Mouse (Mus musculus) adrenal gland, postnatal 36 days (tissue): ENCODE data around the gene Mrpl37. TPM values are rescaled to one million over a fixed set of nuclear protein-coding genes. Genes with fewer than 3 reads are reported as not detected.

ENCODE experiments used
- DNase-seq, 2 experiments: peaks; one replicate each; pipeline ENCODE4 v3.0.0; 2021; ENCODE audit warnings: mixed read lengths in 1 of 2
- total RNA-seq, 2 experiments: library from RNA; stranded (reverse); gene quantifications; 2 replicates each; pipeline ENCODE4 v1.2.3; 2021

Gene Mrpl37
- total RNA-seq, 2 experiments from 2014 or later = 99.7 to 102 TPM

DNA sequence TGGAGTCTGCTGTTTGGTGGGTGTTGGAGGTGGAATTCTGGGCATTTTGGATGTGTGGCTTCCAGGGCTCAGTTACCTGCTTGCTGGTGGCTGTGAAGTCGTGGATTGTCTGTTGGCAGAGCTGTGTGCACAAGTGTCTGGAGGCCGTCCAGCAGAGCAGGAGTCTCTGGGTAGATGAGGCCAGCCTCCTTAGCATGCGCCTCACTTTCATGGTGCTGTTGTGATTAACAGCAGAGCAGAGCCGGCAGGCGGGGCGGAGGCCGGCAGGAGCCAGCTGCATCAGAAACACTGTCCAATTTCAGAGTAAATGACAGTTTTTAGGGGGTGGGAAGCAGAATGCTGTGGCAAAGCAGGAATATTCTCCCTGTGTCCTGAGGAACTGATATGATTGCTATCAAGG is 47.6 kb downstream of the Mrpl37 start:
- peak; percentile 59 to 64 for DNase-seq

DNA sequence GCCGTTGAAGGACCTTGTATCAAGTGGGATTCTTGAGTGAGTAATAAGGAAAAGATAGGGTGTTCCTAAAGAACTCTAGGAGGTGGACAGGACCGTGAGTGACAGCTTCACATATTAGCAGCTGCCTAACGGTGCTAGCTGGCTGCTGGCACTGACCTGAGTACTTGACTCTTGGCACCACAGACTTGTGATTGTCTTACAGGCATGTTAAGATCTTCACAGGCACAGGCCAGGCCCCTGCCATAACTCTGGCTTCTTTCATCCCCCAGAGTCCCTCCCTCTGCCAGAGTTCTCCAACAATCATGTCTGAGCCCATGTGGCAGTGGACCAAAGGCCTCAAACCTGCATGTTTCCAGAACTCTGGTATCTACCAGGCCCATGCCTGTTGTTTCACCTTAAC is 48.1 kb downstream of the Mrpl37 start:
- no peak for DNase-seq

DNA sequence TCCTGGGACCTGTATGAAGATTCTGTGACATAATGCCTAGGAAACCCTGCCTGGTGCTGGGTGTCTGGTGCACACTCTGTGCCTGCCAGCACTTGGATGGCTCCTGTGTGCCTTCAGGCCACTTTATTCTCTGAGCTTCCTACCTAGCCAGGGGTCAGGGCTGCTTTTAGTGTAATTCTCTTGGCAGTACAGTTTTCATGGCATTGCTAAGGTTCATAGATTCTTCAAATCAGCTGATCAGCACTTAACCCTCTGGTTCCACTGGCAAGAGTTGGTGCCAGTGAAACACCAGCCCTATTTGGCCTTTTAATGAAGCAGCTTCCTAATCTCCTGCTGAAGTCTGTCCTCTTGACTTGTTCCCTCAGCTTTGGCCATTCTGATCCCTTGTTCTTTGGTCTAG is 49.4 kb downstream of the Mrpl37 start:
- DNase-seq = no peak

DNA sequence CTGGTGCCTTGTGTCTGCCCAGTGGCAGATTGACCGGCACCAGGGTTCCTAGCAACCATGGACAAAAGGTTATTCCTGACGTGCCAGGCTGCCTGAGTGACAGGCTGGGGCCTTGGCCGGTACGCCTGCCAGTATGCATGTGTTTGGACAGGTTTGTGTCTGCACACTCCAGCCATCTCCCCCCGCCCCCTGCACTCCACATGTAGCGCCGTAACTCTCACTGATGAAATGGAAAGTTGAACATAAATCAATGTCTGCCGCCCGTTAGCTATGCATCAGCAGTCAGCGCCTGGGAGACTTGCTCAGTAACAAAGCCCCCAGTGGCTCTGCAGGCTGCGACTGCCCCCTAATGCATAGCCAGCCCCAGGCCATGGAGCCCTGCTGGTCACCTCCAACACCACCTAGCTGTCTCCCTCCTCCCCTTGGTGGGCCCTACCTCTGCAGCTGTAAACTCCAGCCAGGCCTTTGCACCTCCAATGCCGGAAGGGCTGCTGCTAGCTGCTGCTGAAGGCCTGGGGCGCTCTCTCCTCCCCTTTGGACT is 50.6 kb downstream of the Mrpl37 start:
- peak; percentile 61 to 70 for DNase-seq

DNA sequence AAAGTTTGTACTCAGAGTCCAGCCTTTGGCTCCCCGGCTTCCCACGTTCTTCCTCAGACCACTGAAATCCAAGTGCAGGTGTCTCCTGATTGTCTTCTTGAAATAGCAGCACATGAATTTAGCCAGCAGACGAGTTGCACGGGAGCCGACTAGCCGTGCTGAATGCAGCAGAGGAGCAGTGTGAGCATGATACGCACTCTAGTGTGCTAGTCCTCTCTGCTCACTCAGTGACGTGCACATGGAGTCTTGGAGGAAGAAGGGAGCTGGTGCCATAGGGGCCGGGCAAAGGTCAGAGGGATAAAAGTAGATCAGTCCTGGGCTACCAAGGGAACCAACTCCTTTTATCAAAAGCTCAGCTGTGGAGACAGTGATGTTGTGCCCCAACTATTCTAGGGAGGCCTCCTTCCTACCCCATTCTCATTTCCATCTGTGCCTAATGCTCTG is 52.8 kb downstream of the Mrpl37 start:
- no peak for DNase-seq

DNA sequence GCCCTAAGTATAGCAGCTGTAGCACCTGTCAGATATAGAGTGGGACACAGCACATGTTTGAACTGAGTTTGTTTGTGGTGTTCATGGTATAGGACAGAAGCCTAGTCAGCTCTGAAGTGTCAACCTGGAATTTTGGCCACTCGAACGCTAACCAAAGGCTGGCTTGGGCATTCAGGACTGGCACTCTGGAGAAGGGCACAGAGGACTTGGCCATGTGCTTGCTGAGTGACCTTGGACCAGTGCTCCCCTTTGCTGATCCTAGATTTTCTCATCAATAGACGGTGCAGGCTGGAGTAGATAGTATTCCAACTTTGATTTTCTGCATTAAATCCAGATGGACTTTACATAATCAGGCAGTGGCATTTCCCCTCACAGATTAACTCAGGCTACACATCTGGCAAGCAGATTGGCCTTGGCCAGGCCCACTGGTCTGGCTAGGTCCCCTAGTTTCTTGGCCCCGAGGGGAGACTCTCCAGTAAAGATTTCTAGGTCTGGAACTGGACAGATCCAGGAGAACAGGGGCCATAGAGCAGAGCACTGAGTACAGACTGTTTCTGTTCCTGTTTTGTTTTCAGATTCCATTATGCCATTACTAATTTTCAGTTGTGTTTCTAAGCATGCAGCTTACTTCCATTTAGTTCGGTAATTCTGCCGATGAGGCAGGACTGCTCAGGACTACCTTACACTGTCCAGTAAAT is 53.4 kb downstream of the Mrpl37 start:
- peak in 1 of 2 experiments; percentile 43 for DNase-seq

DNA sequence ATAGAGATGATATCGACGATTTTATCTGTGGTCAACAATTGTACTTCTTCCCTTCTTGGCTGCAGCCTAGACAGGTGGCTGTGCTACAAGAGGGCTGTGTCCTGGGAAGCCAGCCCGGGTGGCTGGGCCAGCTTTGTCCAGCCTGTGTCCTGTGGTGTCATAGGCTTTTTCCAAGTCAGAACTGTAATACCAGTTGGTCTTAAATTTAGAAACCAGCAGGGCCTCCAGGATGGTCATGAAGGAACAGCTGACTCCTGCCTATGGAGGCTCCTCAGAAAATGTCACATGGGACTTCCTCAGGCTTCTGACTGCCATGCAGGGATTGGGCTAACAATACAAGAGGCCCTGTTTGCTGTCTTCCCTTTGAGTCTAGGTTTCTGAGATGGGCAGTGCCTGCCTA is 54.1 kb downstream of the Mrpl37 start:
- no peak for DNase-seq

DNA sequence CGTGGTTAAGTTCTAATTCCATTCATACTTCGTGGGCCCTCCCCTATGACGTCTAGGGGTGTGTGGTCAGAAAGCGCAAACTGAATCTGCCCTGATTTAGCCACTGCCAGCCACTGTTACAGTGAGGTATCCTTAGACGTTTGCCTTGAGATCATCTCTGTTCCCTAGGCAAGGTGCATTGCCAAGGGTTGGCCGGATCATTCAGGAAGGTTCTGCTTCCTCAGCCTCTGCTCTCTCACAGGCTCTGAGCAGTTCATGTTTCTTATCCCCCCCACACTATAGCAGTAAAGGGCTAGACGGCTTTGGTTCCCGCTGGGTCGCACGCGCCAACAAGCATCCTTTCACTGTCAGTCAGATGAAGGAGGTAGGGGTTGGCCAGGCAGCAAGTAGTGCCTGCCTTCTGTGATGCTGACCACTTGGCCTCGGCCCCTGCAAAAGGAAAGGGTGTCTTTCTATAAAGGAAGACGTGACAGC is 54.6 kb downstream of the Mrpl37 start:
- no peak for DNase-seq

DNA sequence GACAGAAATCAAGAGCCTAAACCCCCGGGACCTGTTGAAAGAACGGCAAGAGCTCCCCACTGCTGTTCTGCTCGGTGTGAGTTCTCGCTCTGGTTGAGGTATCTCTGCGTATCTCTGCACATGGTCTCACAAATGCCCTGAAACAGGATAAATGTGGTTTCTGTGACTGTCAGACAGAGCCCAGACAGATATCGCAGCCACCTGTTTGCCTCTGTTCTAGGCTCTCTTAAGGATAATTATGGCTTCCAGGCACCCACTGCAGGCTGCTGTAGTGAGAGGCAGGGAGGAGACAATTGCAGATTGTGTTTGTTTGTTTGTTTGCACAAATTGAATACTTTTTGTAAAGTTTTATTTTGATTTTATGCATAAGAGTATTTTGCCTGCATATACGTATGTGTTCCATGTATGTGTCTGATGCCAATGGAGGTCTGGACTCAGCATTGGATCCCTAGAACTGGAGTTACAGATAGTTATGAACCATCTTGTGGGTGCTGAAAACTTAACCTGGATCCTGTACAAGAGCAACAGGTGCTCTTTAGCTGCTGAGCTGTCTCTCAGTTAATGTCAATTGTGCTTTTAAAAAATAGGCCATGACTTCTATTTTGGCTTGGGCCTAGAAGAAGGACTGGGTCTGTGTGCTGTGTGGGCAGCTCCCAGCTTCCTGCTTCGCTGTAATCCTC is 55.2 kb downstream of the Mrpl37 start:
- no peak for DNase-seq

DNA sequence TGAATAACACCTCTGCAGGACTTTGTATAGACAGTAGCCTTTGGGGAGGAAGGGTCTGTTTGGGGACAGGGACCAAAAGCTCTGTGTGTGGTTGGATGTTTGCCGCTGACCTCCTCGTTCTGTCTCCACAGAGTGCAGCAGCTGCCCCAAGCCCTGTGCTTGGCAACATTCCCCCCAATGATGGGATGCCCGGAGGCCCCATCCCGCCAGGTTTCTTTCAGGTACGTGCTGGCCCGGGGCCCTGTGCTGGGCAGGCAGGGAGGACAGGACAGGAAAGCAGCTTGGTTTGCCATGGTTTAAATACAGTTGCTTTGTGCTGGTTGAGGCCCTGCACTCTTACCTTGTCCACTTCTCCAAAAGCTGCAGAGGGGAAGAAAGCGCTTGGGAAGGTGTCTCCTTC is 57.1 kb downstream of the Mrpl37 start:
- DNase-seq = no peak

DNA sequence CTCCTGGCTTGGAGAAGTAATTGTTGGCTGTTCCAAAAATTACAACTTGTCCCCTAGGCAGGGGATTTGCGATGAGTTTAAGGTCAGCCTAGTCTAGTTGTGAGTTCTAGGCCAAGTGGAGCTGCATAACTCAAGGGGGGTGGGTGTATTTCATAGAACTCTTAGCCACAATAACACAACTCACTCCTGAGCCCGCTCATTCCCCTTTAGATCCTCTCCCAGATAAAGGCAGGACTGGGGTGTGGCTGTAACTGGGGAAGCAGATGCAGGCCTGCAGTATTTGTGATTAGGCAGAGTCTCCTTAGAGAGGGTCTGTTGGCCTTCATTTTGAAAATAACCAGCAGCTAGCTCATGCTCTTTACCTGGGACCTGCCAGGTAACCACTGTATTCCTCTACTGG is 58.5 kb downstream of the Mrpl37 start:
- no peak for DNase-seq

DNA sequence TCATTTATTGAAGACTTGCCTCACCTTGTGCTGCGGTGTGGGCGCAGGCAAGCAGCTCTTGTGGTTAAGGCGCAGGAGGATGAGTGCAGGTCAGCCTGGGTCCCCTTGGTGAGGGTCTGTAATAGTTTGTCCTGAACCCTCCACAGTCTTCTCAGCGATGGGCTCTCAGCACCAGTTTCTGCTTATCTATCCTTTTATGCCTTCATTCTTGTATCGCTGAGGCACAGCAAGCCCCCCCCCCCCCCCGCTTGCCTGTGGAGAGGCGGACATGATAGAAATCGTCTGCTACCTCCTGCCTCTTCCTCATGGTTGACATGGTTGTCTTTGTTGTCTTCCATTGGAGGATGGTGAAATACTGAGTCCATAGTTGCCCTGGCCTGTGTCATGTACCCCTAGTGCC is 59.3 kb downstream of the Mrpl37 start:
- no peak for DNase-seq

DNA sequence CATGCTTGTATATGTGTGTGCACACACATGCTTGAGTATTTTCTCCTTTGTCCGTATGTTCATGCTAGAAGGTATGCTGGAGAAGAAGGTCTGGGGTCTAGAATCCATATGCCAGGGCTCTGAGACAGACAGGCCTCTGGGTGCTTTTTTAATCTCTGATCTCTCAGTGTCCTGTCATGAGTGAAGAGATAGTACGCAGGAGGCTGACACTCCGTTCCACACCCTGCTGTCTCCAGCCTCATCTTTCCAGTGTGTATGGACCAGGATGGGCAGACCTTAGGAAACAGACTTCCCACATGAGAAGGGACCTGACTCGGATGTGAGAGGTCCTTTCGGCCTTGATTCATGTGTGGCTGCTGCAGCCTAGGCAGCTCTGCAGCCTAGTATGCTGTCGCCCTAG is 59.9 kb downstream of the Mrpl37 start:
- DNase-seq = no peak

DNA sequence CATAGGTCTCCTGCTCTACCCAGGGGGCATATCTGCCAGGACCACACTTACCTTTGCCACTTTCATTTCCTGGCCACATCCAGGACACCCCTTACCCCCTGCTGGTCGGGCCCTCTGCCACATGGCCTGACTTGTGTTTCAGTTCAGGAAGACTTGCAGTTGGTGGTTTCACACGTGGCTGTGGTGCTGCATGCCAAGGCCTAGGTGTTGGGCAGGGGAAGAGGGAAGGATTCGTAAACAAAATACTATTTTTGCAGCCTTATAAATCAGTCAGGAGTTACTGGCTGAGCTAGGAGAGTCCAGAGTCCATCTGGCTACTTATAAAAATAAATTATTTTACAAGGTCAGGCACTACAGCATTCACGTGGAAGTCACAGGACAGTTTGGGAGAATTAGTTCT is 60.4 kb downstream of the Mrpl37 start:
- DNase-seq = no peak

Other genes with a start within 250 kb of the Mrpl37 start
- gene Ssbp3, start 156.2 kb downstream of the Mrpl37 start, total RNA-seq = 10 to 100 TPM; 71.2 to 85.4 TPM
- gene Cyb5rl, start 120 bp upstream of the Mrpl37 start, total RNA-seq = 10 to 100 TPM; 21.2 to 25.4 TPM
- not detected for gene Cdcp2, start 30.0 kb upstream of the Mrpl37 start, total RNA-seq
- gene Tmem59, start 111.5 kb upstream of the Mrpl37 start, total RNA-seq = 100 to 1,000 TPM; 345 to 431 TPM
- 10 to 100 TPM; 20.2 to 27.3 TPM for gene Tceanc2, start 112.2 kb upstream of the Mrpl37 start, total RNA-seq
- not detected for gene Ldlrad1, start 142.3 kb upstream of the Mrpl37 start, total RNA-seq
- 10 to 100 TPM; 28.8 to 30.5 TPM for gene Lrrc42, start 186.7 kb upstream of the Mrpl37 start, total RNA-seq
- 10 to 100 TPM; 15.8 to 26.7 TPM for gene Hspb11, start 186.7 kb upstream of the Mrpl37 start, total RNA-seq
- not detected for gene Dio1, start 240.3 kb upstream of the Mrpl37 start, total RNA-seq
- 10 to 100 TPM; 56.4 to 90.9 TPM for gene Yipf1, start 247.5 kb upstream of the Mrpl37 start, total RNA-seq